In the genomic region with DNA sequence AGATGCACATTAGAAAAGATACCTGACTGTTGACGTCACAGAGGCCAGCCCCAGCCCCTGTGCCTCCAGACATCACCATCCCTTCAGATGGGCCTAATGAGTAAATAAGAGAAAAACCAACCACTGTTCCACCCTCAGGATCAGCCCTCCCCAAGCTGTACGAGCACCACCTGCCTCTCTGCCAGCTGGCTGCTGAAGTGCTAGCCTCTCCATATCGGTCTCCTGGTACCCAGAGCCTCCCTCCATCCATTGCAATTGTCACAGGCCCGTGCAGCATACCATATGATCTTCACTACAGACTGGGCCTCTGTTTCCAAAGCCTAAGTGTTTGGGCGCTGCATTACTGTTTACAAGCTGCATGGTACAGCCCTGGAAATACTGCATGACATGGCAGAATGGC, we compare ENCODE assay signal across 17 mouse cellular contexts.
DNase-seq lines count a peak whose midpoint lies in the region; ATAC-seq lines count a peak whose summit lies in the region.
"Had no signal": no experiment of that assay in that cellular context is flagged by ENCODE, and none has a peak within 500 bp of the region (broad histone marks: within the 10 kb centered on the region; RNA-seq: fewer than 3 reads in every experiment).

No protein-coding gene starts in this region.

- H3K4me1 ChIP-seq in forebrain, embryonic 12.5 days, result no peaks in the 10 kb centered on the region
- H3K4me1 ChIP-seq in forebrain, embryonic 11.5 days (replicated peaks; ENCODE audit: control insufficient read depth, insufficient read depth, low read length), result no peaks in the 10 kb centered on the region
- no peaks in the 10 kb centered on the region for H3K4me1 ChIP-seq in hindbrain, embryonic 14.5 days (replicated peaks; ENCODE audit: control insufficient read depth, insufficient read depth, low read length)
- peaks cover 4% of the 10 kb centered on the region; the same call in 1 of the 2 replicates for H3K4me1 ChIP-seq in hindbrain, embryonic 12.5 days
- H3K4me1 ChIP-seq in forebrain, embryonic 14.5 days (ENCODE audit: control insufficient read depth, insufficient read depth, low read length), result no peaks in the 10 kb centered on the region
- H3K4me1 ChIP-seq in forebrain, embryonic 16.5 days (replicated peaks; ENCODE audit: control insufficient read depth, insufficient read depth, low read length), result 0 out of 2 replicates have a peak, but pooled peaks cover 2% of the 10 kb centered on the region
- H3K4me1 ChIP-seq: heart, embryonic 12.5 days; intestine, embryonic 15.5 days had no signal

- DNase-seq in forebrain, embryonic 11.5 days (ENCODE audit: low spot score), result no peak
- no peak for DNase-seq in hindbrain, embryonic 14.5 days (ENCODE audit: low spot score)
- peak; percentile 6 for DNase-seq in forebrain, embryonic 14.5 days (ENCODE audit: low spot score)
- DNase-seq in urinary bladder, postnatal 36 days (ENCODE audit: low spot score in 2 of 2), result no peak
- DNase-seq: adrenal gland, adult 2 months; adrenal gland, postnatal 25 days; cerebellum, adult 11 months; cerebellum, adult 9-10 months; gastrocnemius, postnatal 14 days; heart, adult 2 months; kidney, adult 18-20 months had no signal

- H3K4me2 ChIP-seq in forebrain, embryonic 12.5 days, result no peak overlapping the region
- no peak overlapping the region for H3K4me2 ChIP-seq in forebrain, embryonic 11.5 days (ENCODE audit: low read depth, low read length, severe bottlenecking)
- H3K4me2 ChIP-seq in hindbrain, embryonic 14.5 days (replicated peaks), result no peak overlapping the region
- no peak overlapping the region for H3K4me2 ChIP-seq in hindbrain, embryonic 12.5 days (replicated peaks)
- H3K4me2 ChIP-seq in forebrain, embryonic 14.5 days (ENCODE audit: low read length), result no peak overlapping the region
- no peak overlapping the region for H3K4me2 ChIP-seq in forebrain, embryonic 16.5 days (ENCODE audit: low read length)
- H3K4me2 ChIP-seq: embryonic facial prominence, embryonic 12.5 days; heart, embryonic 12.5 days; intestine, embryonic 15.5 days had no signal

- no peaks in the 10 kb centered on the region for H3K36me3 ChIP-seq in forebrain, embryonic 12.5 days (replicated peaks)
- no peaks in the 10 kb centered on the region for H3K36me3 ChIP-seq in forebrain, embryonic 11.5 days (ENCODE audit: control insufficient read depth, insufficient read depth, low read length)
- no peaks in the 10 kb centered on the region for H3K36me3 ChIP-seq in hindbrain, embryonic 14.5 days (replicated peaks; ENCODE audit: control insufficient read depth, insufficient read depth)
- H3K36me3 ChIP-seq in hindbrain, embryonic 12.5 days, result no peaks in the 10 kb centered on the region
- H3K36me3 ChIP-seq in forebrain, embryonic 14.5 days (ENCODE audit: control insufficient read depth, insufficient read depth, low read length), result no peaks in the 10 kb centered on the region
- H3K36me3 ChIP-seq in forebrain, embryonic 16.5 days (ENCODE audit: control insufficient read depth, insufficient read depth), result no peaks in the 10 kb centered on the region
- H3K36me3 ChIP-seq: embryonic facial prominence, embryonic 12.5 days; heart, embryonic 12.5 days; intestine, embryonic 15.5 days had no signal

- H3K9me3 ChIP-seq in forebrain, embryonic 12.5 days, result no peaks in the 10 kb centered on the region
- no peaks in the 10 kb centered on the region for H3K9me3 ChIP-seq in forebrain, embryonic 11.5 days (ENCODE audit: control insufficient read depth, low read length)
- no peaks in the 10 kb centered on the region for H3K9me3 ChIP-seq in hindbrain, embryonic 14.5 days (ENCODE audit: control insufficient read depth, low read length)
- H3K9me3 ChIP-seq in hindbrain, embryonic 12.5 days (replicated peaks), result no peaks in the 10 kb centered on the region
- no peaks in the 10 kb centered on the region for H3K9me3 ChIP-seq in forebrain, embryonic 14.5 days (replicated peaks; ENCODE audit: control insufficient read depth, low read length)
- H3K9me3 ChIP-seq in forebrain, embryonic 16.5 days (ENCODE audit: control insufficient read depth, low read length), result no peaks in the 10 kb centered on the region; the same call in 1 of the 2 replicates
- H3K9me3 ChIP-seq: intestine, embryonic 15.5 days had no signal

- 0 out of 2 replicates have a peak, but pooled peaks have one; percentile 36 for ATAC-seq in forebrain, embryonic 12.5 days (ENCODE audit: low FRiP score)
- ATAC-seq in forebrain, embryonic 11.5 days (replicated peaks; ENCODE audit: low FRiP score), result no peak
- ATAC-seq in hindbrain, embryonic 14.5 days (ENCODE audit: low FRiP score), result 0 out of 2 replicates have a peak, but pooled peaks have one; percentile 21
- ATAC-seq in hindbrain, embryonic 12.5 days (ENCODE audit: low FRiP score), result no peak
- ATAC-seq in forebrain, embryonic 14.5 days, result peak; percentile 44; the same call in 1 of the 2 replicates
- peak; percentile 54; the same call in 1 of the 2 replicates for ATAC-seq in forebrain, embryonic 16.5 days
- ATAC-seq: intestine, embryonic 15.5 days had no signal

- no peak overlapping the region for H3K9ac ChIP-seq in forebrain, embryonic 12.5 days
- H3K9ac ChIP-seq in forebrain, embryonic 11.5 days (ENCODE audit: low read length), result no peak overlapping the region
- H3K9ac ChIP-seq in hindbrain, embryonic 14.5 days, result no peak overlapping the region
- no peak overlapping the region for H3K9ac ChIP-seq in hindbrain, embryonic 12.5 days
- H3K9ac ChIP-seq in forebrain, embryonic 14.5 days (ENCODE audit: low read length), result no peak overlapping the region
- no peak overlapping the region for H3K9ac ChIP-seq in forebrain, embryonic 16.5 days (replicated peaks; ENCODE audit: low read depth, low read length)
- H3K9ac ChIP-seq: embryonic facial prominence, embryonic 12.5 days; heart, embryonic 12.5 days; intestine, embryonic 15.5 days had no signal

- H3K27ac ChIP-seq in forebrain, embryonic 12.5 days, result no peak overlapping the region
- no peak overlapping the region for H3K27ac ChIP-seq in forebrain, embryonic 11.5 days (ENCODE audit: low read depth, low read length)
- no peak overlapping the region for H3K27ac ChIP-seq in hindbrain, embryonic 14.5 days
- no peak overlapping the region for H3K27ac ChIP-seq in hindbrain, embryonic 12.5 days
- H3K27ac ChIP-seq in forebrain, embryonic 14.5 days (ENCODE audit: low read depth, low read length), result no peak overlapping the region
- no peak overlapping the region for H3K27ac ChIP-seq in forebrain, embryonic 16.5 days (ENCODE audit: low read length)
- H3K27ac ChIP-seq: embryonic facial prominence, embryonic 12.5 days; heart, adult 2 months; intestine, embryonic 15.5 days had no signal

- WGBS in forebrain, embryonic 12.5 days, result 72% methylated on average over 5 of the region's 5 CpGs
- 87% methylated on average over 5 of the region's 5 CpGs for WGBS in forebrain, embryonic 11.5 days
- WGBS in hindbrain, embryonic 14.5 days, result 72% methylated on average over 5 of the region's 5 CpGs
- WGBS in hindbrain, embryonic 12.5 days, result 77% methylated on average over 5 of the region's 5 CpGs
- WGBS in forebrain, embryonic 14.5 days, result 73% methylated on average over 5 of the region's 5 CpGs
- 61% methylated on average over 5 of the region's 5 CpGs for WGBS in forebrain, embryonic 16.5 days

- H3K4me3 ChIP-seq in forebrain, embryonic 12.5 days (replicated peaks), result no peak overlapping the region
- no peak overlapping the region for H3K4me3 ChIP-seq in forebrain, embryonic 11.5 days (ENCODE audit: low read depth, low read length)
- H3K4me3 ChIP-seq in hindbrain, embryonic 14.5 days (replicated peaks; ENCODE audit: low read length), result no peak overlapping the region
- H3K4me3 ChIP-seq in hindbrain, embryonic 12.5 days, result no peak overlapping the region
- no peak overlapping the region for H3K4me3 ChIP-seq in forebrain, embryonic 14.5 days (ENCODE audit: low read depth, low read length)
- H3K4me3 ChIP-seq in forebrain, embryonic 16.5 days (replicated peaks; ENCODE audit: low read length), result no peak overlapping the region
- H3K4me3 ChIP-seq: embryonic facial prominence, embryonic 12.5 days; heart, adult 2 months; heart, embryonic 12.5 days; intestine, embryonic 15.5 days had no signal

- H3K27me3 ChIP-seq in forebrain, embryonic 12.5 days, result no peaks in the 10 kb centered on the region
- H3K27me3 ChIP-seq in forebrain, embryonic 11.5 days (ENCODE audit: control insufficient read depth, insufficient read depth, low read length), result no peaks in the 10 kb centered on the region
- H3K27me3 ChIP-seq in hindbrain, embryonic 14.5 days (ENCODE audit: control insufficient read depth, insufficient read depth, low read length), result no peaks in the 10 kb centered on the region
- H3K27me3 ChIP-seq in hindbrain, embryonic 12.5 days, result no peaks in the 10 kb centered on the region
- no peaks in the 10 kb centered on the region for H3K27me3 ChIP-seq in forebrain, embryonic 14.5 days (replicated peaks; ENCODE audit: control insufficient read depth, insufficient read depth, low read length)
- no peaks in the 10 kb centered on the region for H3K27me3 ChIP-seq in forebrain, embryonic 16.5 days (replicated peaks; ENCODE audit: control insufficient read depth, insufficient read depth, low read length)
- H3K27me3 ChIP-seq: embryonic facial prominence, embryonic 12.5 days; heart, embryonic 12.5 days; intestine, embryonic 15.5 days had no signal

Comparison
In these comparisons a context has a peak if more than half of its experiments do, and no peak if none do; other contexts are left out.
1. ATAC-seq: peak in forebrain, embryonic 12.5 days (single experiment), hindbrain, embryonic 14.5 days (single experiment), forebrain, embryonic 14.5 days (single experiment) and forebrain, embryonic 16.5 days (single experiment); none in forebrain, embryonic 11.5 days (single experiment) and hindbrain, embryonic 12.5 days (single experiment).